Mouse (Mus musculus): ENCODE results near the gene Pcdh7. TPM values are rescaled to one million over a fixed set of nuclear protein-coding genes. Genes with fewer than 3 reads are reported as not detected.
"Not testable (repeated sequence)": the region's sequence is repeated elsewhere in the genome, so short reads cannot be mapped to it uniquely, and the experiment has no call there.

The Pcdh7 gene
- total and polyA plus RNA-seq, 3 experiments = not detected

DNA sequence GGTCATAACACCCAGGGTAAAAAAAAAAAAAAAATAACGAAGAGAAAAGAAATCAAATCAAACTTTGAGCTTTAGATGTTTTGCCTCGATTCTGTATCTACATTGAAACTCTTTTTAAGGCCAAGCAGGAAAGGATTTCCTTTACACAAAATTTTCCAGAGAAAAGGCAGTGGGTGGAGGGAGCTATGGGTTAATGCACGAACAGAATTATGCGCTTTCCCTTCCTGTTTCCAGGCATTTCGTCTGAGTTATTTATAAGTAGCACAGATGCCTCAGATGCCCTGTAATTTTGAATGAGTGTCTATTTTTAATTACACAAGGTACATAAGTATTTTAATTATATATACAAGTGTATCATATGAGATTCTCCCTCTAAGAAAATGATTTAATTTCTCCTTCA lies 436.2 kb downstream of the Pcdh7 start:
- no peak overlapping the region for H3K4me3 ChIP-seq (ENCODE audit: control insufficient read depth in 1 of 2, insufficient read depth in 1 of 2, low read depth in 2 of 2, low read length in 2 of 2)
- H3K27ac ChIP-seq (ENCODE audit: control insufficient read depth, low read depth, low read length) = no peak overlapping the region
- no peak for DNase-seq (ENCODE audit: low read depth, low spot score)
- no peaks in the 10 kb centered on the region for H3K9me3 ChIP-seq (replicated peaks; ENCODE audit: insufficient read depth, low read length)
- no peak overlapping the region for H3K9ac ChIP-seq (ENCODE audit: control insufficient read depth, low read depth, low read length, poor library complexity, severe bottlenecking)
- H3K27me3 ChIP-seq (ENCODE audit: control insufficient read depth in 1 of 2, insufficient read depth in 2 of 2, low read length in 2 of 2) = no peaks in the 10 kb centered on the region
- no peaks in the 10 kb centered on the region for H3K36me3 ChIP-seq (ENCODE audit: control insufficient read depth in 1 of 2, insufficient read depth in 2 of 2, low read length in 2 of 2)
- H3K79me2 ChIP-seq (ENCODE audit: control insufficient read depth, insufficient read depth, low read length, poor library complexity) = no peaks in the 10 kb centered on the region
- TF ChIP-seq E2F4 (IDR thresholded peaks at IDR 0.05; ENCODE audit: borderline replicate concordance, low read depth, low read length) (no peak), TCF12 (IDR thresholded peaks at IDR 0.05; ENCODE audit: low read depth, low read length) (no peak), RCOR1 (IDR thresholded peaks at IDR 0.05; ENCODE audit: low read depth, low read length) (no peak), MXI1 (IDR thresholded peaks at IDR 0.05; ENCODE audit: low read depth, low read length) (no peak), CHD2 (IDR thresholded peaks at IDR 0.05; ENCODE audit: low read length) (no peak), CTCF (IDR thresholded peaks at IDR 0.05 in 2 of 3, conservative IDR thresholded peaks at IDR 0.05 in 1 of 3; ENCODE audit: control insufficient read depth in 1 of 3, insufficient read depth in 1 of 3, low read depth in 2 of 3, low read length in 3 of 3, poor library complexity in 1 of 3, severe bottlenecking in 1 of 3) (no peak), HCFC1 (IDR thresholded peaks at IDR 0.05; ENCODE audit: low read depth, low read length) (no peak), GABPA (IDR thresholded peaks at IDR 0.05; ENCODE audit: low read depth, low read length) (no peak), TAL1 (IDR thresholded peaks at IDR 0.05; ENCODE audit: low read length) (no peak), ZKSCAN1 (IDR thresholded peaks at IDR 0.05; ENCODE audit: low read depth, low read length) (no peak), POLR2A (IDR thresholded peaks at IDR 0.05; ENCODE audit: control insufficient read depth in 1 of 2, insufficient read depth in 1 of 2, low read depth in 1 of 2, low read length in 2 of 2, poor library complexity in 1 of 2) (no peak), ZMIZ1 (IDR thresholded peaks at IDR 0.05; ENCODE audit: low read depth, low read length) (no peak), POLR2AphosphoS2 (IDR thresholded peaks at IDR 0.05; ENCODE audit: low read length) (no peak), MAZ (IDR thresholded peaks at IDR 0.05; ENCODE audit: low read depth, low read length) (no peak)
- no peaks in the 10 kb centered on the region for H3K4me1 ChIP-seq (ENCODE audit: control insufficient read depth in 1 of 2, insufficient read depth in 2 of 2, low read length in 2 of 2)

DNA sequence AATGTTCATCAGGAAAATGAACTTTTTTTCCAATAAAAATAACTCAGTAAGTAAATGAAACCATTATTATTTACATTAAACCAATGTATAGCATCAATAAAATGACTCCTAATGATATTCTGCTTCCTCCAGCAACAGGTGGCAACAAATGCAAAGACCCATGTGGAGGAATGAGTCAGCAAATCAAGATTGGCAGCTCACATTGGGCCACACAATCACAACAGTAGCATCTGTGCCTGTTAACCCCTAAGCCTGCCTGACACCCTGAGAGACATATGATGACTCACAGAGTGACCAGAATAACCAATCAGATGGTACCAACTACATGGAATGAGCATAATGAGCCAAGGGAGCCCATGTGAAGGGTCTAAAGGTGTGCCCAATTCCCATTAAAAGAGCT lies 454.5 kb downstream of the Pcdh7 start:
- DNase-seq (ENCODE audit: low read depth, low spot score) = peak; percentile 1
- no peaks in the 10 kb centered on the region for H3K4me1 ChIP-seq (ENCODE audit: control insufficient read depth in 1 of 2, insufficient read depth in 2 of 2, low read length in 2 of 2)

DNA sequence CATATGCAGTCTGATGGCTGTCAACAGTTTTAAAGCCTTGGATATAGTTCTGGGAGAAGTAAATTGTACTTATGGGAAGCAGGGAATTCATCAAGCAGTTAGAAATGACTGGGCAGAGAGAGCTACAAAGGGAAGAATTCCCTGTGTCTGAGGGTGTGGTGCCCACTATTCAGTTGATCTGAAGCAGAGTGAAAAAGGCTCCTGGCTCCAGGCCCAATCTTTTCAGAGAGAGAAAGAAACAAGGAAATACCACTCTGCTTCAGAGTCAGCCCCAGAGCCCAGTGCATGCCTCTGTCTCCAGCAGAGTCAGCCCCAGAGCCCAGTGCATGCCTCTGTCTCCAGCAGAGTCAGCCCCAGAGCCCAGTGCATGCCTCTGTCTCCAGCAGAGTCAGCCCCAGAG lies 456.6 kb downstream of the Pcdh7 start:
- H3K36me3 ChIP-seq (ENCODE audit: control insufficient read depth in 1 of 2, insufficient read depth in 2 of 2, low read length in 2 of 2); H3K79me2 ChIP-seq (ENCODE audit: control insufficient read depth, insufficient read depth, low read length, poor library complexity): not testable (repeated sequence)

More for the DNA sequence above, 454.5 kb downstream of the Pcdh7 start:
- H3K79me2 ChIP-seq (ENCODE audit: control insufficient read depth, insufficient read depth, low read length, poor library complexity) = no peaks in the 10 kb centered on the region
- H3K27me3 ChIP-seq (ENCODE audit: control insufficient read depth in 1 of 2, insufficient read depth in 2 of 2, low read length in 2 of 2) = no peaks in the 10 kb centered on the region
- H3K27ac ChIP-seq (ENCODE audit: control insufficient read depth, low read depth, low read length) = no peak overlapping the region
- no peak overlapping the region for H3K9ac ChIP-seq (ENCODE audit: control insufficient read depth, low read depth, low read length, poor library complexity, severe bottlenecking)
- H3K36me3 ChIP-seq (ENCODE audit: control insufficient read depth in 1 of 2, insufficient read depth in 2 of 2, low read length in 2 of 2) = no peaks in the 10 kb centered on the region
- no peak overlapping the region for H3K4me3 ChIP-seq (ENCODE audit: control insufficient read depth in 1 of 2, insufficient read depth in 1 of 2, low read depth in 2 of 2, low read length in 2 of 2)
- TF ChIP-seq JUND (IDR thresholded peaks at IDR 0.05; ENCODE audit: low read depth, low read length) = no peak
- TF ChIP-seq NRF1 (IDR thresholded peaks at IDR 0.05; ENCODE audit: insufficient read depth, low read depth, low read length, poor library complexity, severe bottlenecking) = no peak
- no peak for TF ChIP-seq TBP (IDR thresholded peaks at IDR 0.05; ENCODE audit: low read depth, low read length)
- no peak for TF ChIP-seq CHD2 (IDR thresholded peaks at IDR 0.05; ENCODE audit: low read length)
- TF ChIP-seq SIN3A (IDR thresholded peaks at IDR 0.05; ENCODE audit: low read length) = no peak
- TF ChIP-seq RCOR1 (IDR thresholded peaks at IDR 0.05; ENCODE audit: low read depth, low read length) = no peak
- TF ChIP-seq UBTF (IDR thresholded peaks at IDR 0.05; ENCODE audit: borderline replicate concordance, insufficient read depth, low read depth, low read length) = no peak
- TF ChIP-seq ZNF384 (IDR thresholded peaks at IDR 0.05; ENCODE audit: low read depth, low read length) = no peak
- TF ChIP-seq HCFC1 (IDR thresholded peaks at IDR 0.05; ENCODE audit: low read depth, low read length) = no peak
- TF ChIP-seq TCF12 (IDR thresholded peaks at IDR 0.05; ENCODE audit: low read depth, low read length) = no peak
- no peaks in the 10 kb centered on the region for H3K9me3 ChIP-seq (replicated peaks; ENCODE audit: insufficient read depth, low read length)

More for the DNA sequence above, 456.6 kb downstream of the Pcdh7 start:
- H3K4me3 ChIP-seq (ENCODE audit: control insufficient read depth in 1 of 2, insufficient read depth in 1 of 2, low read depth in 2 of 2, low read length in 2 of 2); H3K9ac ChIP-seq (ENCODE audit: control insufficient read depth, low read depth, low read length, poor library complexity, severe bottlenecking); H3K27ac ChIP-seq (ENCODE audit: control insufficient read depth, low read depth, low read length); H3K27me3 ChIP-seq (ENCODE audit: control insufficient read depth in 1 of 2, insufficient read depth in 2 of 2, low read length in 2 of 2); H3K4me1 ChIP-seq (ENCODE audit: control insufficient read depth in 1 of 2, insufficient read depth in 2 of 2, low read length in 2 of 2); H3K9me3 ChIP-seq (replicated peaks; ENCODE audit: insufficient read depth, low read length); DNase-seq (ENCODE audit: low read depth, low spot score): not testable (repeated sequence)

Data from MEL (cell line).